Mouse (Mus musculus) adrenal gland, adult 2 months (tissue): Measurements from ENCODE around the gene Trex2. TPM values are rescaled to one million over a fixed set of nuclear protein-coding genes. Genes with fewer than 3 reads are reported as not detected.
"Not testable (repeated sequence)": the region's sequence is repeated elsewhere in the genome, so short reads cannot be mapped to it uniquely, and the experiment has no call there.

Experiments used
- DNase-seq: peaks from one replicate; pipeline ENCODE4 v3.0.0; 2021
- polyA plus RNA-seq: library from polyadenylated mRNA; depleted of rRNA; stranded (reverse); fragments of >200 nt; gene quantifications from 2 replicates; pipeline ENCODE4 v1.2.3, GENCODE M21; 2012; rRNA removed
- total RNA-seq, 2 experiments: library from RNA; stranded (reverse); gene quantifications; 2 replicates each; pipeline ENCODE4 v1.2.3; 2021

The Trex2 gene
- total and polyA plus RNA-seq, 3 experiments = 0.13 TPM; not detected in 2

DNA sequence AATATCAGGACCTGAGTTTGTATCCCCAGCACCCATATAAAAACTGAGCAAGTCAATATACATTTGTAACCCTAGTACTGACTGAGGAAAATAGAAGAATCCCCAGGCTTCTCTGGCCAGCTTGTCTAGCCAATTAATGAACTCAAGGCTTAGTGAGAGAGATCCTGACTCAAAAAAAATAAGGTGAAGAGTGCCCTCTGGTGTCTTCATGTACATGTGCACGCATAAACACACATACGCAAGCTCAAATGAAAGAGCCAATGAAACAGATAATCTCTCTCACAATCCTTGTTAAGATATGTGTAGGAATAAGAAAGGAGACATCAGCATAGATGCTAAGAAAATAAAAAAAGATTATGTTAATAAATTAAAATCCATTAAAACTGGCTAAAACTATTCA lies 5.1 kb downstream of the Trex2 start:
- DNase-seq = no peak

DNA sequence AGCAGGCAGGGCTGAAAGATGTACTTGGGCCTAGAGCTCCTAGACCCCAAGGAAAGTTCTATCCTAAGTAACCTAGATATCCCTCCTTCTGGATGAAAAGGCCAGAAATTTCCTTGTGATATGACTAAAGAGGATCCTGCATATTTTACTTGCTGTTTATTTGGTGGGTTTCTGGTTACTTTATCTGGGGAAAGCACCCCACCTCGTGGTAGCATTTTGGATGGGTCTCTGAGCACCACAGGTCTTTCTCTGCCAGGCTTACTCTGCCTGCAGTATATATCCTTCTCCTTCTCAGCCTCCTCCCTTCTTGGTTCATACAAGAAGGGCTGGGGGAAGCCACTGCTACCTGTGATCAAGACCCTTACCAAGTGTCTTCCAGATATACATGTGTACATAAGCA lies 22.4 kb downstream of the Trex2 start:
- DNase-seq = no peak

GRCm38 (mm10) chrX:73410880-73411517 lies 24.1 kb downstream of the Trex2 start, which contains the start of gene Zfp92:
Gene Zfp92, plus strand, starts transcription at chrX:73411096.
- DNase-seq = no peak

- no peak for DNase-seq
These were observed 33.5 kb downstream of the Trex2 start for GRCm38 (mm10) chrX:73401616-73402015.

DNA sequence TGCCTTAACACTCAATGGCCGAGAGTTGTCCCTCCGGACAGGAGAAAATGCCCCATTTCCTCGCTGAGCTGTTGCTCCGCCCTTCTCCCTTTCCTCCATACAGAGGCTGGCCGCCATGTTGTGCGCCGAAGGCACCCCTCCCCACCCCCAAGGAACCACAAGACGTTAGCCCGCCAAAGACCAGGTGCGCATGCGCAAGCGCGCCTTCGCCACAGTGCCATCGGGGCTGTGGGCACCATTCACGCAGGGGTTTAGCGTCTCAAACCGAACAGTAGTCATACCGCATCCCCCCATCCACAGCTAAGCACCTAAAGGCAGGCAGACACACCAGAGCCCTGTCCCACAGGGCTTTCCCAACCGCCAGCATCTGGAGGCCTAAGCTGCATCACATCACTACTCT lies 34.2 kb downstream of the Trex2 start:
- no peak for DNase-seq

- DNase-seq = not testable (repeated sequence)
These were observed 36.5 kb downstream of the Trex2 start, which contains the start of gene Gm18336 for GRCm38 (mm10) chrX:73398636-73399035. Gene Gm18336, minus strand, starts transcription at chrX:73398736.

DNA sequence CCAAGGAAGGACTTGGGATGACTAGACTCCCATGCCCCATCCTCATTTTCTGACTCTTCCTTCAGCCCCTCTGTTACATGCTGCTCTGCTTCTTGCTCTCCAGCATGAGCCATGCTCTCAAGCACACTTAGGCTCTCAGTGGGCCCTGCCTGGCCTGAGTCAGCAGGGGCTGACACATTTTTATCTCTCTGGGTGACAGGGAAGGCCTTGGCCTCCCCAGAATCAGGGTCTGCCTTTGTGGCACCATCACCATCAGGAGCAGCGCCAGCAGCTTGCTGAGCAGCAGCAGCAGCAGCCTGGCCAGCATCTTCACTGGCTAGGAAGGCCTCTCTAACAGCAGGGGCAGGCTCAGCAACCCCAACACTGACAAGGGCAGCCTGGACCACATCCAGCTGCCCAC lies 38.7 kb downstream of the Trex2 start:
- DNase-seq = peak; percentile 75

DNA sequence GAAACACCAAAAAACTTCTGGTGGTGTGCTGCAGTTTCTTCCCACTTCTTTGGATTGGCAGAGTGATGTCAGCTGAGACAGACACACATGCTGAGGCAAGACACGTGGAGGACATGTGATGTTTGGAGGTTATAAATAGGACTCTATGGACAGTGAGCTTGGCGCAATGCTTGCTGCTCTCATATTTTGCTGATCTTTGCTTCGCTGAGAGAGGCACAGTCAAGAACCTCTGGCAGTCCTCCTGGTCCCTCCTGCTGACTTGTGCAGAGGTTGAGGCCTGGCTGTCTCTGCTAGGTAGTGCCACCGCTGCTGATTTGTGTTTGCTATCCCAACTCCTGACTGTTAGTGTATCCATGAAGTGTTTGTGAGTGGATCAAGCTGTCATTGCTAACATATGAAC lies 43.7 kb downstream of the Trex2 start:
- no peak for DNase-seq

DNA sequence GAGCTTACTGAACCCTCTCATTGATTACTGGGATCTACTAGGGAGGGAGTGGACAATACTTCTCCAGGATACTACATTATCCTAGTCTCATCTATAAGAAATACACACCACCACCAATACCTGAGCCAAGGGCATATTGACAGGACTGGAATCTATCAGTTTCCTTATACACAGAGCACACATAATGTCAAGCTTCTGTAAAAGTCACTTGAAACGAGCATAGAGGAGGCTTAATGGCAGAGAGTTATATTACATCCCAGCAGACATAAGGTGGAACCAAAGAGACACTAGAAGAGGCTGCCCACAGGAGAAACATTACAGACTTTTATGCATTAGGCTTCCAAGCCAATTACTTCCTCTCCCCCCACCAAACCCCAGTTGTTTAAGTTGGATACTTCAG lies 50.2 kb downstream of the Trex2 start:
- DNase-seq = no peak

DNA sequence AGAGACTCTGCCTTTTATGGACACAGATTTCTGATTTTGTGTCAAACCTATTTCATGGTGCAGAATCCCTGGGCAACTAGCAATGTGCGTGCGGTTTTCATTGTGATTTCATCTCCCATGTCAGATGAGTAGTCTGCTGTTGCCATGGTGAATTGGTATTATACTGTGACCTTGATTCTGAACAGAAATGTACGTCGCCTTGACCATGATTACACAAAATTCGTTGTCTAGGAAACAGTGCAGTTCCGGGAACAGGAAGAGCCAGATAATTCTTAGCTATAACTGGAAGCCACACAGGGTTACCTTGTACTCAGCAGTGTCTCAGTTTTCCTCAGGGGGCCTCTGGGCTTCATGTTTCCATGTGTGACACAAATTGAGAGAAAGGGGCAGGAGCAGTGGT lies 50.7 kb downstream of the Trex2 start:
- peak; percentile 38 for DNase-seq

Other genes starting within 250 kb of the Trex2 start
- 10 to 100 TPM in 1 of 2 experiments, 1 to 10 TPM in 1; 1.8 to 10.8 TPM for gene Xlr3b, start 243.1 kb downstream of the Trex2 start, total RNA-seq
- gene Xlr3b, start 243.1 kb downstream of the Trex2 start, polyA plus RNA-seq = 0.17 and 0.19 TPM in 2 replicates
- 1 to 10 TPM in 1 of 2 experiments, under 1 TPM in 1; 0.61 to 1.1 TPM for gene Xlr4b, start 221.0 kb downstream of the Trex2 start, total RNA-seq
- gene Xlr4b, start 221.0 kb downstream of the Trex2 start, polyA plus RNA-seq = 0.06 TPM in 1 of 2 replicates, not detected in the other
- 10 to 100 TPM in 1 of 2 experiments, 1 to 10 TPM in 1; 8.0 to 11.8 TPM for gene F8a, start 207.1 kb downstream of the Trex2 start, total RNA-seq
- gene F8a, start 207.1 kb downstream of the Trex2 start, polyA plus RNA-seq = 50.8 and 53.5 TPM in 2 replicates
- gene Xlr4c, start 192.2 kb downstream of the Trex2 start, total RNA-seq = 1 to 10 TPM in 1 of 2 experiments, not detected in 1; 1.7 TPM
- gene Xlr4c, start 192.2 kb downstream of the Trex2 start, polyA plus RNA-seq = not detected in 2 replicates
- under 1 TPM in 1 of 2 experiments, not detected in 1; 0.32 TPM for gene Xlr3c, start 170.0 kb downstream of the Trex2 start, total RNA-seq
- gene Xlr3c, start 170.0 kb downstream of the Trex2 start, polyA plus RNA-seq = not detected in 2 replicates
- gene Xlr5a, start 142.4 kb downstream of the Trex2 start, total RNA-seq = under 1 TPM in 1 of 2 experiments, not detected in 1; 0.49 TPM
- gene Xlr5a, start 142.4 kb downstream of the Trex2 start, polyA plus RNA-seq = not detected in 2 replicates
- not detected for gene Xlr5c, start 142.4 kb downstream of the Trex2 start, total RNA-seq
- 0.25 TPM in 1 of 2 replicates, not detected in the other for gene Xlr5c, start 142.4 kb downstream of the Trex2 start, polyA plus RNA-seq
- not detected for gene Gm45015, start 98.5 kb downstream of the Trex2 start, total RNA-seq
- gene Gm45015, start 98.5 kb downstream of the Trex2 start, polyA plus RNA-seq = not detected in 2 replicates
- gene Zfp275, start 92.7 kb downstream of the Trex2 start, total RNA-seq = 10 to 100 TPM; 14.7 to 17.0 TPM
- 10.7 and 12.5 TPM in 2 replicates for gene Zfp275, start 92.7 kb downstream of the Trex2 start, polyA plus RNA-seq
- not detected for gene Gm18336, start 36.6 kb downstream of the Trex2 start, total RNA-seq
- gene Gm18336, start 36.6 kb downstream of the Trex2 start, polyA plus RNA-seq = 0.03 TPM in 1 of 2 replicates, not detected in the other
- under 1 TPM; 0.26 to 0.38 TPM for gene Zfp92, start 24.2 kb downstream of the Trex2 start, total RNA-seq
- gene Zfp92, start 24.2 kb downstream of the Trex2 start, polyA plus RNA-seq = 0.10 and 0.11 TPM in 2 replicates
- 10 to 100 TPM; 20.3 to 31.3 TPM for gene Haus7, start 23.7 kb upstream of the Trex2 start, total RNA-seq
- gene Haus7, start 23.7 kb upstream of the Trex2 start, polyA plus RNA-seq = 12.6 and 15.5 TPM in 2 replicates
- gene Bgn, start 48.3 kb upstream of the Trex2 start, total RNA-seq = 100 to 1,000 TPM; 290 to 364 TPM
- gene Bgn, start 48.3 kb upstream of the Trex2 start, polyA plus RNA-seq = 197 and 251 TPM in 2 replicates
- 10 to 100 TPM; 38.2 to 42.3 TPM for gene Atp2b3, start 67.7 kb upstream of the Trex2 start, total RNA-seq
- 24.9 and 29.0 TPM in 2 replicates for gene Atp2b3, start 67.7 kb upstream of the Trex2 start, polyA plus RNA-seq
- under 1 TPM; 0.26 to 0.66 TPM for gene Dusp9, start 204.1 kb upstream of the Trex2 start, total RNA-seq
- gene Dusp9, start 204.1 kb upstream of the Trex2 start, polyA plus RNA-seq = 0.33 and 0.40 TPM in 2 replicates
- gene Pnck, start 224.8 kb upstream of the Trex2 start, total RNA-seq = 1 to 10 TPM; 6.1 to 7.1 TPM
- 6.3 and 10.9 TPM in 2 replicates for gene Pnck, start 224.8 kb upstream of the Trex2 start, polyA plus RNA-seq
- 100 to 1,000 TPM in 1 of 2 experiments, 10 to 100 TPM in 1; 73.8 to 137 TPM for gene Slc6a8, start 237.8 kb upstream of the Trex2 start, total RNA-seq
- gene Slc6a8, start 237.8 kb upstream of the Trex2 start, polyA plus RNA-seq = 82.6 and 101 TPM in 2 replicates